Mouse (Mus musculus) ovary, adult 2 months (tissue): ENCODE results near the gene Nckap1l. TPM values are rescaled to one million over a fixed set of nuclear protein-coding genes. Genes with fewer than 3 reads are reported as not detected.

Source experiments
- polyA plus RNA-seq: library from polyadenylated mRNA; depleted of rRNA; stranded (reverse); fragments of >200 nt; gene quantifications from 2 replicates; pipeline ENCODE4 v1.2.3, GENCODE M21; 2012; rRNA removed

Nckap1l gene
- 3.7 and 4.2 TPM in 2 replicates for polyA plus RNA-seq

GRCm38 (mm10) chr15:103453551-103454218 is at the start of gene Nckap1l:
Gene Nckap1l (plus strand): TSS chr15:103453794.

GRCm38 (mm10) chr15:103430241-103430640 is 23.4 kb upstream of the Nckap1l start, which contains the start of gene Gtsf1:
Gene Gtsf1 (minus strand): TSS chr15:103430470.

GRCm38 (mm10) chr15:103448369-103448768 is 5.2 kb upstream of the Nckap1l start, which contains the start of gene Gtsf2:
Gene Gtsf2 (minus strand): TSS chr15:103448469.

GRCm38 (mm10) chr15:103502435-103503250 is 49.0 kb downstream of the Nckap1l start, which contains the start of gene Pde1b:
Gene Pde1b (plus strand): TSS chr15:103503034.

GRCm38 (mm10) chr15:103537822-103538213 is 84.2 kb downstream of the Nckap1l start, which contains the start of gene Ppp1r1a:
Gene Ppp1r1a (minus strand): TSS chr15:103538003.

Other genes with a start within 250 kb of the Nckap1l start
- 10.1 and 15.2 TPM in 2 replicates for gene Cbx5, start 214.0 kb upstream of the Nckap1l start, polyA plus RNA-seq
- 65.5 and 93.4 TPM in 2 replicates for gene Hnrnpa1, start 213.4 kb upstream of the Nckap1l start, polyA plus RNA-seq
- 0.58 and 1.1 TPM in 2 replicates for gene Nfe2, start 195.4 kb upstream of the Nckap1l start, polyA plus RNA-seq
- 70.9 and 95.3 TPM in 2 replicates for gene Copz1, start 181.1 kb upstream of the Nckap1l start, polyA plus RNA-seq
- gene Gpr84, start 143.2 kb upstream of the Nckap1l start, polyA plus RNA-seq: 0.26 and 0.40 TPM in 2 replicates
- gene Zfp385a, start 113.7 kb upstream of the Nckap1l start, polyA plus RNA-seq: 14.9 and 19.3 TPM in 2 replicates
- 45.9 and 50.5 TPM in 2 replicates for gene Itga5, start 87.0 kb upstream of the Nckap1l start, polyA plus RNA-seq
- gene Gtsf1, start 23.3 kb upstream of the Nckap1l start, polyA plus RNA-seq: 2.5 and 3.0 TPM in 2 replicates
- not detected in 2 replicates for gene Gtsf2, start 5.3 kb upstream of the Nckap1l start, polyA plus RNA-seq
- 4.6 and 5.6 TPM in 2 replicates for gene Pde1b, start 49.2 kb downstream of the Nckap1l start, polyA plus RNA-seq
- 8.2 and 11.5 TPM in 2 replicates for gene Ppp1r1a, start 84.2 kb downstream of the Nckap1l start, polyA plus RNA-seq
- gene Glycam1, start 111.3 kb downstream of the Nckap1l start, polyA plus RNA-seq: not detected in 2 replicates